Mouse (Mus musculus) retina, adult 2 months (tissue): ENCODE results near the gene Psen1.

Source experiments
- DNase-seq: peaks from one replicate; pipeline ENCODE4 v3.0.0-alpha.2; 2012; ENCODE audit warnings: low read depth, low spot score

Gene Psen1

GRCm38 (mm10) chr12:83775621-83776020 lies 87.7 kb downstream of the Psen1 start:
- no peak for DNase-seq

- DNase-seq = no peak
These were observed 88.8 kb downstream of the Psen1 start for GRCm38 (mm10) chr12:83776766-83777165.

GRCm38 (mm10) chr12:83780181-83780580 lies 92.2 kb downstream of the Psen1 start:
- DNase-seq = no peak

- DNase-seq = no peak
These were observed 93.3 kb downstream of the Psen1 start for GRCm38 (mm10) chr12:83781204-83781603.

- no peak for DNase-seq
These were observed 93.8 kb downstream of the Psen1 start for GRCm38 (mm10) chr12:83781640-83782278.

- DNase-seq = no peak
These were observed 94.7 kb downstream of the Psen1 start for GRCm38 (mm10) chr12:83782669-83783068.
